Comparison of ENCODE assay signal across 23 mouse cellular contexts in the genomic region with DNA sequence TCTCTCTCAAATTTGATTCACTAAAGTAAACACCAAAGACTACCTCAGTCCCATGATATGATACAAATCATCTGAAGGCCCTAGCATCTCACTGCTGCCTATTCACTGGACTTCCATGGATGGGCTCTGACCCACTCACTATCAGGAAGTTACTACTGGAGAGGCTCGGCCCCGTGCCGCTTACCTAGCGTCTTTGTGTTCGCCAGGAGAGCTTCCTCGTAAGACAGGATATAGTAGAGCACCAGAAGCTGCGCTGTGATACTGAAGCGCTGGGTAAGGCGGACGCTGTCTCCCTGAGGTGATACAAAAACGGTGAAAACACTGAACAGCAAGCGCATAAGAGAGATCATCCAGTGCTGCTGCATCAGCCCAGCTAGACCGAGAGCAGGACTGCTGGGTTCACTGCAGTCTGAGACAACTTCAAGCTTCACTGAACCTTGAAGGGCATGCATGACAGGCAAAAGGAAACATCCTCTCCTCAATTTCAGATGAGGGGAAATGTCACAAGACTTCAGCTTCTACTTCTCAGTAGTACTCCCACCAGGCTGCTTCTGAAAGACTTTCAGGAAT. TPM values are rescaled to one million over a fixed set of nuclear protein-coding genes. Genes with fewer than 3 reads are reported as not detected.
A peak's percentile ranks its signal among the peaks of the same experiment; 100 is the strongest.
DNase-seq lines count a peak whose midpoint lies in the region; ATAC-seq and TF ChIP-seq lines count a peak whose summit lies in the region.
"Had no signal": no experiment of that assay in that cellular context is flagged by ENCODE, and none has a peak within 500 bp of the region (broad histone marks: within the 10 kb centered on the region; RNA-seq: fewer than 3 reads in every experiment).

No protein-coding gene starts in this region.

- H3K4me2 ChIP-seq in hindbrain, postnatal 0 days (ENCODE audit: low read depth, low read length): no peak overlapping the region
- H3K4me2 ChIP-seq: forebrain, embryonic 15.5 days; heart, embryonic 12.5 days; limb, embryonic 12.5 days; liver, embryonic 11.5 days; midbrain, embryonic 12.5 days; neural tube, embryonic 15.5 days had no signal

- TF ChIP-seq POLR2A in spleen, adult 2 months (IDR thresholded peaks at IDR 0.05; ENCODE audit: low read depth, low read length): no peak
- TF ChIP-seq POLR2A in kidney, adult 2 months (IDR thresholded peaks at IDR 0.05; ENCODE audit: low read depth, low read length): no peak

- peaks cover 5% of the 10 kb centered on the region for H3K4me1 ChIP-seq in spleen, adult 2 months (ENCODE audit: control insufficient read depth, insufficient read depth, insufficient read length)
- H3K4me1 ChIP-seq in kidney, adult 2 months (ENCODE audit: control insufficient read depth, insufficient read depth, low read length): no peaks in the 10 kb centered on the region; the same call in 1 of the 2 replicates
- no peaks in the 10 kb centered on the region for H3K4me1 ChIP-seq in hindbrain, postnatal 0 days (ENCODE audit: insufficient read depth, low read length)
- H3K4me1 ChIP-seq: embryonic facial prominence, embryonic 10.5 days; forebrain, embryonic 15.5 days; heart, embryonic 12.5 days; limb, embryonic 12.5 days; midbrain, embryonic 12.5 days; neural tube, embryonic 15.5 days had no signal

- WGBS in spleen, adult 2 months: 81% methylated on average over 13 of the region's 13 CpGs
- 55% methylated on average over 13 of the region's 13 CpGs for WGBS in kidney, adult 2 months
- WGBS in hindbrain, postnatal 0 days: 95% methylated on average over 13 of the region's 13 CpGs

- H3K4me3 ChIP-seq in spleen, adult 2 months (ENCODE audit: extremely low read depth, insufficient read depth, insufficient read length): peak overlapping the region; percentile 26; the same call in 1 of the 2 replicates
- H3K4me3 ChIP-seq in kidney, adult 2 months (ENCODE audit: insufficient read depth, low read depth, low read length): peak overlapping the region; percentile 32
- no peak overlapping the region for H3K4me3 ChIP-seq in hindbrain, postnatal 0 days (ENCODE audit: low read length)
- H3K4me3 ChIP-seq: embryonic facial prominence, embryonic 10.5 days; forebrain, embryonic 15.5 days; heart, embryonic 12.5 days; limb, embryonic 12.5 days; midbrain, embryonic 12.5 days; neural tube, embryonic 15.5 days had no signal

- no peaks in the 10 kb centered on the region for H3K9me3 ChIP-seq in hindbrain, postnatal 0 days (ENCODE audit: low read length)
- H3K9me3 ChIP-seq: embryonic facial prominence, embryonic 10.5 days; forebrain, embryonic 15.5 days; heart, embryonic 12.5 days; limb, embryonic 12.5 days; midbrain, embryonic 12.5 days; neural tube, embryonic 15.5 days had no signal

- TF ChIP-seq CTCF in spleen, adult 2 months (IDR thresholded peaks at IDR 0.05; ENCODE audit: extremely low read depth, insufficient read depth, insufficient read length, insufficient replicate concordance): no peak
- TF ChIP-seq CTCF in kidney, adult 2 months (conservative IDR thresholded peaks at IDR 0.05; ENCODE audit: insufficient read depth, insufficient read length, low read depth, low read length): no peak
- no peak for TF ChIP-seq CTCF in hindbrain, postnatal 0 days (IDR thresholded peaks at IDR 0.05; ENCODE audit: low read depth)

- H3K27me3 ChIP-seq in spleen, adult 2 months (ENCODE audit: control insufficient read depth, insufficient read depth, low read length): no peaks in the 10 kb centered on the region
- no peaks in the 10 kb centered on the region for H3K27me3 ChIP-seq in kidney, adult 2 months (replicated peaks; ENCODE audit: control insufficient read depth, insufficient read depth, low read length)
- no peaks in the 10 kb centered on the region for H3K27me3 ChIP-seq in splenic B cell, adult 2 months (ENCODE audit: control insufficient read depth, insufficient read depth, low read length, poor library complexity, severe bottlenecking)
- H3K27me3 ChIP-seq in hindbrain, postnatal 0 days (ENCODE audit: insufficient read depth, low read length): no peaks in the 10 kb centered on the region
- H3K27me3 ChIP-seq: forebrain, embryonic 15.5 days; heart, embryonic 12.5 days; limb, embryonic 12.5 days; midbrain, embryonic 12.5 days; neural tube, embryonic 15.5 days had no signal

- peak in 1 of 2 experiments; percentile 8 for DNase-seq in spleen, adult 2 months (ENCODE audit: low read depth in 1 of 2, low spot score in 2 of 2)
- no peak for DNase-seq in spleen, postnatal 4 days (ENCODE audit: low spot score in 2 of 2)
- peak; percentile 72 for DNase-seq in kidney, adult 2 months
- peak; percentile 23 for DNase-seq in kidney, postnatal 10 days
- DNase-seq in splenic B cell, adult 2 months (ENCODE audit: low read depth, low spot score): peak; percentile 56
- no peak for DNase-seq in hindbrain, postnatal 0 days (ENCODE audit: low spot score)
- no peak for DNase-seq in ovary, postnatal 10 days (ENCODE audit: low spot score)
- DNase-seq: adrenal gland, postnatal 10 days; cerebellum, adult 9-11 months; gastrocnemius, postnatal 14 days; heart, adult 18-20 months; heart, postnatal 10 days; layer of hippocampus, postnatal 36 days; lung, adult 2 months; lung, postnatal 14 days; right cerebral cortex, postnatal 14 days had no signal

- H3K36me3 ChIP-seq in spleen, adult 2 months (ENCODE audit: control insufficient read depth, insufficient read depth, low read length): peaks cover 3% of the 10 kb centered on the region; the same call in 1 of the 2 replicates
- H3K36me3 ChIP-seq in kidney, adult 2 months (ENCODE audit: control insufficient read depth, insufficient read depth, low read length): no peaks in the 10 kb centered on the region; the same call in 1 of the 2 replicates
- H3K36me3 ChIP-seq in splenic B cell, adult 2 months (ENCODE audit: control insufficient read depth, insufficient read depth, low read length, poor library complexity, severe bottlenecking): 0 out of 2 replicates have a peak, but pooled peaks cover 2% of the 10 kb centered on the region
- peaks cover 47% of the 10 kb centered on the region for H3K36me3 ChIP-seq in hindbrain, postnatal 0 days (ENCODE audit: insufficient read depth, low read length)

- ATAC-seq in hindbrain, postnatal 0 days: no peak
- ATAC-seq: forebrain, embryonic 15.5 days had no signal

- H3K27ac ChIP-seq in spleen, adult 2 months (ENCODE audit: insufficient read depth, low read length): peak overlapping the region; percentile 55; the same call in 1 of the 2 replicates
- H3K27ac ChIP-seq in kidney, adult 2 months (ENCODE audit: insufficient read depth, low read depth, low read length): peak overlapping the region; percentile 79
- no peak overlapping the region for H3K27ac ChIP-seq in hindbrain, postnatal 0 days
- H3K27ac ChIP-seq: embryonic facial prominence, embryonic 10.5 days; forebrain, embryonic 15.5 days; limb, embryonic 12.5 days; midbrain, embryonic 12.5 days; neural tube, embryonic 15.5 days had no signal

- no peak overlapping the region for H3K9ac ChIP-seq in hindbrain, postnatal 0 days (replicated peaks; ENCODE audit: low read length)
- H3K9ac ChIP-seq: forebrain, embryonic 15.5 days; heart, embryonic 12.5 days; limb, embryonic 12.5 days; midbrain, embryonic 12.5 days; neural tube, embryonic 15.5 days had no signal

RNA-seq across cellular contexts. Expression of a gene that starts 25.5 kb away (rescaled TPM):
- 5.0 and 7.0 TPM in 2 replicates for polyA plus RNA-seq in spleen, adult 2 months (2012; rRNA removed)
- polyA plus RNA-seq in kidney, adult 2 months (2012; rRNA removed): 29.3 and 29.5 TPM in 2 replicates
- 26.1 and 30.3 TPM in 2 replicates for total RNA-seq in hindbrain, postnatal 0 days (2014; rRNA removed)
- polyA plus RNA-seq in hindbrain, postnatal 0 days (2015; fragmentation: Nextera tagmentation; extraction: Ambion mirVana): 11.6 and 14.2 TPM in 2 replicates

RNA-seq across cellular contexts. Expression of a gene that starts 30.9 kb away (rescaled TPM):
- polyA plus RNA-seq in spleen, adult 2 months (2012; rRNA removed): 0.16 and 0.31 TPM in 2 replicates
- 0.43 and 0.67 TPM in 2 replicates for polyA plus RNA-seq in kidney, adult 2 months (2012; rRNA removed)
- total RNA-seq in hindbrain, postnatal 0 days (2014; rRNA removed): 0.97 and 1.0 TPM in 2 replicates
- 2.5 and 2.9 TPM in 2 replicates for polyA plus RNA-seq in hindbrain, postnatal 0 days (2015; fragmentation: Nextera tagmentation; extraction: Ambion mirVana)

Comparison
In these comparisons a context has a peak if more than half of its experiments do, and no peak if none do; other contexts are left out.
1. DNase-seq: peak in kidney, adult 2 months (single experiment), kidney, postnatal 10 days (single experiment) and splenic B cell, adult 2 months (single experiment); none in spleen, postnatal 4 days (0 of 2), hindbrain, postnatal 0 days (single experiment) and ovary, postnatal 10 days (single experiment).